Mouse (Mus musculus): Measurements from ENCODE around the gene Trhr2. TPM values are rescaled to one million over a fixed set of nuclear protein-coding genes. Genes with fewer than 3 reads are reported as not detected.

The Trhr2 gene
- polyA plus RNA-seq, 1 experiment: not detected

- TF ChIP-seq CTCF (IDR thresholded peaks at IDR 0.05; ENCODE audit: insufficient read depth, low read depth, low read length): no peak
- TF ChIP-seq POLR2A (IDR thresholded peaks at IDR 0.05; ENCODE audit: insufficient read depth, low read depth, low read length): no peak
- no peak overlapping the region for H3K4me3 ChIP-seq (ENCODE audit: insufficient read depth, low read depth, low read length)
- peaks cover 31% of the 10 kb centered on the region for H3K4me1 ChIP-seq (ENCODE audit: control insufficient read depth, insufficient read depth, low read length)
- no peak overlapping the region for H3K27ac ChIP-seq (ENCODE audit: insufficient read depth, low read depth, low read length)
- 61% methylated on average over 6 of the region's 6 CpGs for WGBS
Measured at GRCm38 (mm10) chr8:122338852-122339251, 21.7 kb downstream of the Trhr2 start.

GRCm38 (mm10) chr8:122336251-122336910 lies 24.2 kb downstream of the Trhr2 start:
- Histone ChIP-seq H3K27ac (ENCODE audit: insufficient read depth, low read depth, low read length) (no peak overlapping the region), H3K4me1 (ENCODE audit: control insufficient read depth, insufficient read depth, low read length) (peaks cover 17% of the 10 kb centered on the region), H3K4me3 (ENCODE audit: insufficient read depth, low read depth, low read length) (peak overlapping the region; percentile 55)
- 16% methylated on average over 81 of the region's 81 CpGs for WGBS
- TF ChIP-seq POLR2A (IDR thresholded peaks at IDR 0.05; ENCODE audit: insufficient read depth, low read depth, low read length): peak; percentile 49; the same call in 1 of the 2 replicates
- TF ChIP-seq CTCF (IDR thresholded peaks at IDR 0.05; ENCODE audit: insufficient read depth, low read depth, low read length): no peak

GRCm38 (mm10) chr8:122335638-122336250 lies 24.8 kb downstream of the Trhr2 start:
- 20% methylated on average over 57 of the region's 57 CpGs for WGBS

GRCm38 (mm10) chr8:122334791-122335490 lies 25.6 kb downstream of the Trhr2 start:
- TF ChIP-seq CTCF (IDR thresholded peaks at IDR 0.05; ENCODE audit: insufficient read depth, low read depth, low read length) (no peak), POLR2A (IDR thresholded peaks at IDR 0.05; ENCODE audit: insufficient read depth, low read depth, low read length) (no peak)
- Histone ChIP-seq H3K4me3 (ENCODE audit: insufficient read depth, low read depth, low read length) (no peak overlapping the region), H3K27ac (ENCODE audit: insufficient read depth, low read depth, low read length) (no peak overlapping the region), H3K4me1 (ENCODE audit: control insufficient read depth, insufficient read depth, low read length) (peaks cover 17% of the 10 kb centered on the region)
- WGBS: 90% methylated on average over 13 of the region's 13 CpGs

More at GRCm38 (mm10) chr8:122335638-122336250, 24.8 kb downstream of the Trhr2 start:
- Histone ChIP-seq H3K27ac (ENCODE audit: insufficient read depth, low read depth, low read length) (no peak overlapping the region), H3K4me1 (ENCODE audit: control insufficient read depth, insufficient read depth, low read length) (peaks cover 17% of the 10 kb centered on the region), H3K4me3 (ENCODE audit: insufficient read depth, low read depth, low read length) (peak overlapping the region; percentile 55)
- TF ChIP-seq POLR2A (IDR thresholded peaks at IDR 0.05; ENCODE audit: insufficient read depth, low read depth, low read length) (no peak), CTCF (IDR thresholded peaks at IDR 0.05; ENCODE audit: insufficient read depth, low read depth, low read length) (no peak)

GRCm38 (mm10) chr8:122333531-122333930 lies 27.0 kb downstream of the Trhr2 start:
- TF ChIP-seq CTCF (IDR thresholded peaks at IDR 0.05; ENCODE audit: insufficient read depth, low read depth, low read length) (no peak), POLR2A (IDR thresholded peaks at IDR 0.05; ENCODE audit: insufficient read depth, low read depth, low read length) (no peak)
- H3K4me1 ChIP-seq (ENCODE audit: control insufficient read depth, insufficient read depth, low read length): peaks cover 17% of the 10 kb centered on the region
- no peak overlapping the region for H3K4me3 ChIP-seq (ENCODE audit: insufficient read depth, low read depth, low read length)
- no peak overlapping the region for H3K27ac ChIP-seq (ENCODE audit: insufficient read depth, low read depth, low read length)
- WGBS: 88% methylated on average over 7 of the region's 7 CpGs

GRCm38 (mm10) chr8:122332753-122333506 lies 27.6 kb downstream of the Trhr2 start:
- peaks cover 17% of the 10 kb centered on the region for H3K4me1 ChIP-seq (ENCODE audit: control insufficient read depth, insufficient read depth, low read length)
- TF ChIP-seq POLR2A (IDR thresholded peaks at IDR 0.05; ENCODE audit: insufficient read depth, low read depth, low read length): no peak
- TF ChIP-seq CTCF (IDR thresholded peaks at IDR 0.05; ENCODE audit: insufficient read depth, low read depth, low read length): peak; percentile 98
- no peak overlapping the region for H3K4me3 ChIP-seq (ENCODE audit: insufficient read depth, low read depth, low read length)
- 74% methylated on average over 6 of the region's 6 CpGs for WGBS
- H3K27ac ChIP-seq (ENCODE audit: insufficient read depth, low read depth, low read length): no peak overlapping the region

- WGBS: 89% methylated on average over 3 of the region's 3 CpGs
- Histone ChIP-seq H3K4me1 (ENCODE audit: control insufficient read depth, insufficient read depth, low read length) (peaks cover 9% of the 10 kb centered on the region), H3K4me3 (ENCODE audit: insufficient read depth, low read depth, low read length) (no peak overlapping the region), H3K27ac (ENCODE audit: insufficient read depth, low read depth, low read length) (no peak overlapping the region)
- TF ChIP-seq POLR2A (IDR thresholded peaks at IDR 0.05; ENCODE audit: insufficient read depth, low read depth, low read length) (no peak), CTCF (IDR thresholded peaks at IDR 0.05; ENCODE audit: insufficient read depth, low read depth, low read length) (no peak)
Measured at GRCm38 (mm10) chr8:122331134-122331523, 29.4 kb downstream of the Trhr2 start.

GRCm38 (mm10) chr8:122330446-122331133 lies 30.0 kb downstream of the Trhr2 start:
- no peak overlapping the region for H3K27ac ChIP-seq (ENCODE audit: insufficient read depth, low read depth, low read length)
- WGBS: 89% methylated on average over 12 of the region's 12 CpGs
- peaks cover 4% of the 10 kb centered on the region for H3K4me1 ChIP-seq (ENCODE audit: control insufficient read depth, insufficient read depth, low read length)
- no peak for TF ChIP-seq POLR2A (IDR thresholded peaks at IDR 0.05; ENCODE audit: insufficient read depth, low read depth, low read length)
- no peak for TF ChIP-seq CTCF (IDR thresholded peaks at IDR 0.05; ENCODE audit: insufficient read depth, low read depth, low read length)
- no peak overlapping the region for H3K4me3 ChIP-seq (ENCODE audit: insufficient read depth, low read depth, low read length)

All from olfactory bulb, adult 2 months (tissue).